Mouse (Mus musculus): ENCODE measurements at regions not wholly inside any gene's neighbourhood (a gene's known extent, or its start where the extent isn't known, plus 50 kb on each side); places are given as distances from the start of the nearest gene placed in this dataset.

DNA sequence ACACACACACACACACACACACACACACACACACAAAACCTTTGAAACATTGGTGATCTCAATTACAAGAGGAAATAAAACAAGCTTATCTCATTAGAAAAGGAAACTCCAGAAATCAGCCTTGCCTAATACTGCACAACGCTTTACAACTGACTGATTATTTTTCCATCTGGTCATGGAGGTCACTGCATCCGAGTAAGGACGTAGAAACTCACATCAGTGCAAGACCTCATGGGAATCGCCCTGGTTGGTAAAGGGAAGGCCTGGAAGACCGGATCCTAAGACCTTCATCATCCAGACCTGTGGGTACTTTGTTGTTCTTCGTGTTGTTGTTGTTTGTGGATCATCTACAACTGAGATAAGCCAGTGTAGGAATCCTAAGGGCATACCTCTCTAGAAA, 77.8 kb upstream of the Sestd1 start:
- no peak for TF ChIP-seq CTCF (IDR thresholded peaks at IDR 0.05; ENCODE audit: low read depth)
- no peak for TF ChIP-seq EP300 (optimal IDR thresholded peaks at IDR 0.05)
